13 mouse cellular contexts compared by ENCODE assay signal in the genomic region with DNA sequence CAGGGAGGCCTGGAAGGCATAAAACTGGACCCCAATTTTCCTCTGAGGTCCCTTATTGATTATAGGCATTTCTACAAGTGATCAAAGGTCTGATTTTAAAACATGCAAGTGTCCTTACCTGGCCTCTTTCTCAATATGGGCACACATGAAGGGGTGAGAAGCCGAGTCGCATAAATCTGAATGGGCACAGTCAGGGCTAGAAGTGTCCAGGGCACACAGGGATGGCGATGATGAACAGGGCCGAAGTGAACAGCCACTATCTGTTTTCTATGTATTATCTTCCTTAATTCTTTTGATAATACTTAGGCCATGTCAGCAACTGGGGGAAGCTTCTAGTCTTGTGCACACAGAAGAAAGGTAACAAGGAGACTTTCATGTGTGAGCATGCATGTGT. TPM values are rescaled to one million over a fixed set of nuclear protein-coding genes. Genes with fewer than 3 reads are reported as not detected.
A peak's percentile ranks its signal among the peaks of the same experiment; 100 is the strongest.
DNase-seq lines count a peak whose midpoint lies in the region; ATAC-seq lines count a peak whose summit lies in the region.
"Had no signal": no experiment of that assay in that cellular context is flagged by ENCODE, and none has a peak within 500 bp of the region (broad histone marks: within the 10 kb centered on the region; RNA-seq: fewer than 3 reads in every experiment).

No protein-coding gene starts in this region.

- no peaks in the 10 kb centered on the region for H3K27me3 ChIP-seq in embryonic facial prominence, embryonic 12.5 days
- no peaks in the 10 kb centered on the region for H3K27me3 ChIP-seq in embryonic facial prominence, embryonic 14.5 days (replicated peaks; ENCODE audit: control insufficient read depth, insufficient read depth, low read length)
- H3K27me3 ChIP-seq in hindbrain, embryonic 15.5 days = no peaks in the 10 kb centered on the region
- H3K27me3 ChIP-seq in midbrain, embryonic 14.5 days (ENCODE audit: control insufficient read depth, insufficient read depth, low read length) = peaks cover 21% of the 10 kb centered on the region; the same call in 1 of the 2 replicates
- H3K27me3 ChIP-seq: heart, embryonic 13.5 days had no signal

- no peak overlapping the region for H3K9ac ChIP-seq in embryonic facial prominence, embryonic 12.5 days
- H3K9ac ChIP-seq in embryonic facial prominence, embryonic 14.5 days (ENCODE audit: low read depth, low read length) = no peak overlapping the region
- H3K9ac ChIP-seq in hindbrain, embryonic 15.5 days = no peak overlapping the region
- H3K9ac ChIP-seq in midbrain, embryonic 14.5 days (replicated peaks; ENCODE audit: low read length) = no peak overlapping the region; the same call in 1 of the 2 replicates
- H3K9ac ChIP-seq: heart, embryonic 13.5 days had no signal

- no peak overlapping the region for H3K27ac ChIP-seq in embryonic facial prominence, embryonic 12.5 days
- peak overlapping the region; percentile 6; the same call in 1 of the 2 replicates for H3K27ac ChIP-seq in embryonic facial prominence, embryonic 14.5 days (replicated peaks; ENCODE audit: low read depth, low read length)
- H3K27ac ChIP-seq in hindbrain, embryonic 15.5 days (replicated peaks) = peak overlapping the region; percentile 0; the same call in 1 of the 2 replicates
- H3K27ac ChIP-seq in midbrain, embryonic 14.5 days (replicated peaks; ENCODE audit: low read depth, low read length) = 0 out of 2 replicates have a peak overlapping the region, but pooled peaks have one; percentile 32
- H3K27ac ChIP-seq: heart, embryonic 13.5 days had no signal

- H3K4me3 ChIP-seq in embryonic facial prominence, embryonic 12.5 days = no peak overlapping the region
- peak overlapping the region; percentile 17 for H3K4me3 ChIP-seq in embryonic facial prominence, embryonic 14.5 days (ENCODE audit: low read depth, low read length)
- peak overlapping the region; percentile 28; the same call in 1 of the 2 replicates for H3K4me3 ChIP-seq in hindbrain, embryonic 15.5 days
- no peak overlapping the region for H3K4me3 ChIP-seq in midbrain, embryonic 14.5 days (replicated peaks; ENCODE audit: low read depth, low read length)
- H3K4me3 ChIP-seq: erythroblast, embryonic 14.5 days; heart, embryonic 13.5 days had no signal

- H3K36me3 ChIP-seq in embryonic facial prominence, embryonic 12.5 days = no peaks in the 10 kb centered on the region
- H3K36me3 ChIP-seq in embryonic facial prominence, embryonic 14.5 days (ENCODE audit: control insufficient read depth, insufficient read depth, low read length) = no peaks in the 10 kb centered on the region
- no peaks in the 10 kb centered on the region for H3K36me3 ChIP-seq in hindbrain, embryonic 15.5 days
- H3K36me3 ChIP-seq in midbrain, embryonic 14.5 days (ENCODE audit: control insufficient read depth, insufficient read depth, low read length) = no peaks in the 10 kb centered on the region
- H3K36me3 ChIP-seq: G1E; heart, embryonic 13.5 days had no signal

- no peaks in the 10 kb centered on the region for H3K9me3 ChIP-seq in embryonic facial prominence, embryonic 12.5 days
- H3K9me3 ChIP-seq in embryonic facial prominence, embryonic 14.5 days (ENCODE audit: control insufficient read depth, low read length) = no peaks in the 10 kb centered on the region
- no peaks in the 10 kb centered on the region for H3K9me3 ChIP-seq in hindbrain, embryonic 15.5 days
- H3K9me3 ChIP-seq in midbrain, embryonic 14.5 days (ENCODE audit: control insufficient read depth, low read length) = no peaks in the 10 kb centered on the region
- H3K9me3 ChIP-seq: G1E; heart, embryonic 13.5 days had no signal

- DNase-seq in embryonic facial prominence, embryonic 14.5 days (ENCODE audit: low spot score) = no peak
- DNase-seq in midbrain, embryonic 14.5 days = no peak
- DNase-seq in retina, embryonic 14.5 days (ENCODE audit: low spot score) = no peak
- no peak for DNase-seq in spleen, postnatal 36 days (ENCODE audit: low spot score in 2 of 2)
- DNase-seq: cerebellum, adult 8-10 months; kidney, postnatal 14 days had no signal

- ATAC-seq in embryonic facial prominence, embryonic 12.5 days (ENCODE audit: insufficient number of reproducible peaks, insufficient read depth, low FRiP score, low TSS enrichment) = no peak
- ATAC-seq in embryonic facial prominence, embryonic 14.5 days (ENCODE audit: low read depth) = no peak
- no peak for ATAC-seq in hindbrain, embryonic 15.5 days (ENCODE audit: low FRiP score, low read depth)
- no peak for ATAC-seq in midbrain, embryonic 14.5 days (ENCODE audit: low FRiP score, low TSS enrichment)
- ATAC-seq in activated CD4-positive, CD25-positive, alpha-beta regulatory T cell, adult 4 months = no peak

- H3K4me2 ChIP-seq in embryonic facial prominence, embryonic 12.5 days (replicated peaks) = peak overlapping the region; percentile 29; the same call in 1 of the 2 replicates
- peak overlapping the region; percentile 49 for H3K4me2 ChIP-seq in embryonic facial prominence, embryonic 14.5 days (ENCODE audit: low read depth, low read length)
- H3K4me2 ChIP-seq in hindbrain, embryonic 15.5 days = peak overlapping the region; percentile 55
- peak overlapping the region; percentile 46 for H3K4me2 ChIP-seq in midbrain, embryonic 14.5 days (ENCODE audit: low read length)
- H3K4me2 ChIP-seq: liver, embryonic 11.5 days had no signal

- 98% methylated on average over 4 of the region's 4 CpGs for WGBS in embryonic facial prominence, embryonic 12.5 days
- WGBS in embryonic facial prominence, embryonic 14.5 days = 94% methylated on average over 4 of the region's 4 CpGs
- WGBS in hindbrain, embryonic 15.5 days = 79% methylated on average over 4 of the region's 4 CpGs
- WGBS in midbrain, embryonic 14.5 days = 69% methylated on average over 4 of the region's 4 CpGs

- no peaks in the 10 kb centered on the region for H3K4me1 ChIP-seq in embryonic facial prominence, embryonic 12.5 days
- H3K4me1 ChIP-seq in embryonic facial prominence, embryonic 14.5 days (ENCODE audit: control insufficient read depth, insufficient read depth, low read length) = no peaks in the 10 kb centered on the region
- peaks cover 8% of the 10 kb centered on the region; the same call in 1 of the 2 replicates for H3K4me1 ChIP-seq in hindbrain, embryonic 15.5 days (replicated peaks)
- H3K4me1 ChIP-seq in midbrain, embryonic 14.5 days (ENCODE audit: control insufficient read depth, insufficient read depth, low read length) = no peaks in the 10 kb centered on the region
- H3K4me1 ChIP-seq: heart, embryonic 13.5 days had no signal

RNA-seq across cellular contexts. Expression of gene Ptch1, which starts 54.5 kb away (rescaled TPM):
- 24.9 and 29.2 TPM in 2 replicates for polyA plus RNA-seq in embryonic facial prominence, embryonic 12.5 days (2016; fragmentation: Nextera tagmentation; extraction: Ambion mirVana)
- polyA plus RNA-seq in embryonic facial prominence, embryonic 14.5 days (2014; fragmentation: Nextera tagmentation; extraction: Ambion mirVana) = 22.7 and 23.2 TPM in 2 replicates
- 16.3 and 16.6 TPM in 2 replicates for polyA plus RNA-seq in hindbrain, embryonic 15.5 days (2015; fragmentation: Nextera tagmentation; extraction: Ambion mirVana)
- polyA plus RNA-seq in midbrain, embryonic 14.5 days (2014; fragmentation: Nextera tagmentation; extraction: Ambion mirVana) = 17.4 and 17.8 TPM in 2 replicates
- polyA plus RNA-seq in activated CD4-positive, CD25-positive, alpha-beta regulatory T cell, adult 4 months (2017; shearing (Covaris generic)) = 10 to 100 TPM; 10.2 to 10.3 TPM

Comparison
In these comparisons a context has a peak if more than half of its experiments do, and no peak if none do; other contexts are left out.
1. H3K4me3 ChIP-seq: peak in embryonic facial prominence, embryonic 14.5 days (single experiment) and hindbrain, embryonic 15.5 days (single experiment); none in embryonic facial prominence, embryonic 12.5 days (single experiment) and midbrain, embryonic 14.5 days (single experiment).
2. Peak in every context shown above with its lines, with median percentiles within 50 percentile points of each other: H3K4me2 ChIP-seq.